Mouse (Mus musculus): Measurements from ENCODE around the gene Spred3.

DNA sequence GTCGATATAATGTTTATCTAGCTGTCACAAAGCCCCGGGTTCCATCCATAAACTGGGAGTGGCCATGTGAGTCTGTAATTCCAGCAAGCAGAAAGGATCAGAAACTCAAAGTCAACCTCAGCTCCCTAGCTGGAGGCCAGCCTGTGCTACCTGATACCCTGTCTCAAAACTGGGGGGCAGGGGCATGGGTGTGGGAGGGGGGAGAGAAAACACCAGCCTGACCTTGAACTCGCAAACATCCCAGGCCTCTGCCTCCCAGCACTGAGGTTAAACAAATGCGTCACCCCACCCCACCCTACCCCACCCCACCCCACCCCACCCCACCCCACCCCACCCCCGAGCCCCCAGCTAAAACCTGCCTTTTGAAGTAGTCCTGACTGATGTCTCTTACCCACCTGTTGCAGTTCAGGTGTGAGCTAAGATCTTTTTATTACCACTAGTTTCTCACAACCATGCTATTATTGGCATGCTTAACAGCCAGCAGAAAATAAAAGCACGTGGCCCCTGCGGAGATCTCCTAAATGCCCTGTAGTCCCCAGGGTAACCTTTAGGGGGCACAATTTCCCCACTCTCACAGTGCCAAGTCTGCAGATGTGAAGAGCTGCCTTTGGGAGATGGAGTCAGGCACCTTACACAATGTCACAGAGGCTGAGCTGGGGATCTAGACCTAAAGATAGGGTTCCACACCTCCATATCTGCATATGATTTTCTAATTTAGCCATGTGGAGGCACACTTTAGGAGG lies 43.9 kb downstream of the Spred3 start:
- TF ChIP-seq POLR2A (IDR thresholded peaks at IDR 0.05; ENCODE audit: insufficient read length, low read depth) (no peak), POLR2AphosphoS2 (IDR thresholded peaks at IDR 0.05; ENCODE audit: insufficient read length, low read depth) (no peak), USF1 (IDR thresholded peaks at IDR 0.05; ENCODE audit: low read depth) (peak; percentile 57)

Data from myocyte (in vitro differentiated cells).